Mouse (Mus musculus) gastrocnemius, postnatal 25 days (tissue): ENCODE measurements around the gene Sass6. TPM values are rescaled to one million over a fixed set of nuclear protein-coding genes. Genes with fewer than 3 reads are reported as not detected.
"Not testable (repeated sequence)": the region's sequence is repeated elsewhere in the genome, so short reads cannot be mapped to it uniquely, and the experiment has no call there.

Source experiments
- DNase-seq: peaks from one replicate; pipeline ENCODE4 v3.0.0; 2022
- total RNA-seq, 2 experiments: library from RNA; stranded (reverse); gene quantifications; 1 replicate in 1 of 2; 2 replicates in 1 of 2; pipeline ENCODE4 v1.2.3; 2021

Gene Sass6
- total RNA-seq, 2 experiments from 2014 or later: 1.5 to 3.6 TPM

GRCm38 (mm10) chr3:116662463-116662863 lies 67.7 kb downstream of the Sass6 start, which contains the start of gene Mfsd14a:
TSS of gene Mfsd14a (minus strand) at chr3:116662677.
- DNase-seq: peak; percentile 99

- not testable (repeated sequence) for DNase-seq
These were observed 69.5 kb downstream of the Sass6 start for GRCm38 (mm10) chr3:116664281-116664680.

Other genes starting within 250 kb of the Sass6 start
- gene Cdc14a, start 170.9 kb upstream of the Sass6 start, total RNA-seq: 10 to 100 TPM; 20.8 to 30.2 TPM
- 10 to 100 TPM; 21.2 to 22.7 TPM for gene Rtca, start 86.8 kb upstream of the Sass6 start, total RNA-seq
- gene Dbt, start 81.9 kb upstream of the Sass6 start, total RNA-seq: 10 to 100 TPM; 26.3 to 31.2 TPM
- 10 to 100 TPM; 42.6 to 54.3 TPM for gene Lrrc39, start 32.0 kb upstream of the Sass6 start, total RNA-seq
- 1 to 10 TPM; 4.8 to 5.5 TPM for gene Trmt13, start 19.6 kb downstream of the Sass6 start, total RNA-seq
- 10 to 100 TPM; 11.6 to 12.1 TPM for gene Mfsd14a, start 67.7 kb downstream of the Sass6 start, total RNA-seq
- not detected for gene Gm43191, start 86.3 kb downstream of the Sass6 start, total RNA-seq
- 1 to 10 TPM; 6.9 to 7.0 TPM for gene Slc35a3, start 117.8 kb downstream of the Sass6 start, total RNA-seq
- gene Agl, start 213.2 kb downstream of the Sass6 start, total RNA-seq: 100 to 1,000 TPM; 558 to 691 TPM